Mouse (Mus musculus) heart, postnatal 14 days (tissue): Measurements from ENCODE around the gene Hist1h1d. TPM values are rescaled to one million over a fixed set of nuclear protein-coding genes. Genes with fewer than 3 reads are reported as not detected.

Experiments used
- DNase-seq, 2 experiments: peaks; one replicate each; pipeline ENCODE4 v3.0.0; 2021 to 2022
- intact Hi-C: fragments of 180-260 bp; cut with DNase I; formaldehyde crosslinking; loops from one replicate; pipeline ENCODE4 v1.15.1; 2025
- long read RNA-seq, 2 experiments: library from polyadenylated mRNA; stranded (forward); transcript quantifications; one replicate each; pipeline ENCODE4 v2.0.0; 2021
- total RNA-seq, 2 experiments: library from RNA; stranded (reverse); gene quantifications; 2 replicates each; pipeline ENCODE4 v1.2.3; 2021

Gene Hist1h1d
- total RNA-seq, result 10 to 100 TPM in 1 of 2 experiments, 1 to 10 TPM in 1; 5.2 to 11.7 TPM
- long read RNA-seq, experiment 1, result 0 reads
- long read RNA-seq, experiment 2, result 0 reads

- DNase-seq, result no peak
- intact Hi-C loops, result no loop called here
Measured at GRCm38 (mm10) chr13:23552962-23553361, at the start of gene Hist1h1d. TSS of gene Hist1h1d (plus strand) at chr13:23553262.

DNA sequence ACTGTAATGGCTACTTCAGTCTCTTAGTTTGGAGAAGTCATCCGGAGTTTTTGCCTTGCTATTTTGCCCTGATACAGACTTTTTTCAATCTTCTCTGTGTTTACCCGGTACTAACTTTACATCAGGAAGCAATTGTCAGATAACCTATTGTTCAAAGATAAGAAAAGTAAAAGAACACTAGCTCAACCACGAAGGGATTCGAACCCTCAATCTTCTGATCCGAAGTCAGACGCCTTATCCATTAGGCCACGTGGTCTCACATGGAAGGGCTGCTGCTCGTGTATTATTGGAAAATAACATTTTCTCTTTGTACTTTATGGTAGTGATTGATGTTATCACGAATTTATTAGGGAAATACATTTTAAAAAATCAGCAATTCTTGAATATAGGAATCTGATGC, 49.3 kb upstream of the Hist1h1d start:
- DNase-seq, result peak in 1 of 2 experiments; percentile 58
- intact Hi-C loops, result no loop called here

GRCm38 (mm10) chr13:23505662-23506345, 47.3 kb upstream of the Hist1h1d start:
- intact Hi-C loops, result no loop called here
- DNase-seq, result no peak

DNA sequence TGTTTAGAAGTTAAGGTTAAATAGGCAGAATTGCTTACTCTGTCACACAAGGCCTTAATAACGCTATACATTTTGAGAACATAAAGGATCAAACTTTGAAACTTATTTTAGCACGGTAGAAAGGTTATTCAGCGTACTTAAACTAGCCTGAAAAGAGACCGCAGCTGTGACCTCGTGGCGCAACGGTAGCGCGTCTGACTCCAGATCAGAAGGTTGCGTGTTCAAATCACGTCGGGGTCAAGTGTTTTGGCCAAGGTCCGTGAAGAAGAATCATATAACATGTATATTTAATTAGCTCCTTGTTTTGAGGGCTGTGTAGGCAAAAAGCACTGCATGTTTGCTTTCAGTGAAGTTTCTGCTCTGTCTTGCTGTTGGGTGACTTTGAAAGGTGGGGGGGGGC, 46.7 kb upstream of the Hist1h1d start:
- intact Hi-C loops, result no loop called here
- DNase-seq, result no peak

GRCm38 (mm10) chr13:23506819-23507515, 46.1 kb upstream of the Hist1h1d start:
- intact Hi-C loops, result no loop called here
- DNase-seq, result no peak

GRCm38 (mm10) chr13:23510127-23510526, 42.9 kb upstream of the Hist1h1d start:
- intact Hi-C loops, result no loop called here
- no peak for DNase-seq

DNA sequence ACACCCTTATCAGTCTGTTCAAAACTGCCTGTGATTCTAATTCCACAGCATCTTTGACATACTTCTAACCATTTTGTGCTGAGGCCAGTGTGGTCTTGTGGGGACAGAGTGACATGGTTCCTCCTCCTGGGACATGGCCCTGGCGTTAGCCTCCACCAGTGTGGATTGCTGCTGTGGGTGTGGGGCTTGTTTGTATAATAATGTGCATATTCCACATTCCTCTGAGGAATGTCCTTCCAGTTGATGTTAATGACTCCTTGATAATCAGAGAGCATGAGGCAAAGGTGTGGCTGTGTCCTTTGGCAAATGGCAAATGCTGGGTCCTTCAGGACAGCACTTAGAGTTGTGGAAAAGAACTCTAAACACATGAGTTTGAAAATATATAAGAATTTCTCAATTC, 39.5 kb upstream of the Hist1h1d start:
- intact Hi-C loops, result no loop called here
- no peak for DNase-seq

- intact Hi-C loops, result loop anchor here (5.0 kb wide), 3 partner anchors 148 to 1573 kb away; partner anchors contain the start of gene Zfp322a
Measured at GRCm38 (mm10) chr13:23515281-23515680, 37.8 kb upstream of the Hist1h1d start.

GRCm38 (mm10) chr13:23515826-23516620, 37.0 kb upstream of the Hist1h1d start:
- intact Hi-C loops, result loop anchor here (2.0 to 5.0 kb wide), 4 partner anchors 63 to 1574 kb away; partner anchors contain the start of gene Zfp322a
- DNase-seq, result no peak

More at GRCm38 (mm10) chr13:23515281-23515680, 37.8 kb upstream of the Hist1h1d start:
- DNase-seq, result no peak

- intact Hi-C loops, result loop anchor here (2.0 to 5.0 kb wide), 4 partner anchors 64 to 1575 kb away; partner anchors contain the start of gene Zfp322a
Measured at GRCm38 (mm10) chr13:23516822-23517602, 36.0 kb upstream of the Hist1h1d start.

DNA sequence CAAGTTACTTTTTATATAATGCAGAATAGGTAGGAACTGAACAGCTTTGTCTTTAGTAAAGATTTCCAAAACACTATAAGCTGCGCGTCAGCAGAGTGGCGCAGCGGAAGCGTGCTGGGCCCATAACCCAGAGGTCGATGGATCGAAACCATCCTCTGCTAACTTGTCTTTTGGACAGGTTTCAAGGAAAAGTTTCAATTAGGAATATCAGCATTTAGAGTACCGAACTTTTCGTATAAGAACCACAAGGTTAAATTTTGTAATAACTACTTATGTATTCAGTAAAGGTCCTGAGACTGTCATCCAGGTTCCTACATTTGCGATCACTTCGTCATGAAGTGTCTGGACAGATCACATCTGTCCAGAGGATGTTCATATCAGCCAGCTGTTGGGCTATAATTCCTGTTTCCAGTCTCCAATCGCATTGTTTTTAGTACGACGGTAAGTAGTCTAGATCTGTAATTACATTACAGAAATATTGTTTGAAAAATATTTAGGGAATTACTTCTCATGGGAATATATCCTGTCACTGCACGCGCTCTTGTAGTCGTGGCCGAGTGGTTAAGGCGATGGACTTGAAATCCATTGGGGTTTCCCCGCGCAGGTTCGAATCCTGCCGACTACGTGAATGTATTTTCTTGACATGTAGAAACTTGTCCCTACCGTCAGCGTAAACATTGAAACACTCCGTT, 35.3 kb upstream of the Hist1h1d start:
- intact Hi-C loops, result loop anchor here (2.0 to 5.0 kb wide), 6 partner anchors 65 to 1575 kb away; partner anchors contain the start of gene Zfp322a
- DNase-seq, result peak; percentile 86 to 88

More at GRCm38 (mm10) chr13:23516822-23517602, 36.0 kb upstream of the Hist1h1d start:
- peak; percentile 76 to 80 for DNase-seq

DNA sequence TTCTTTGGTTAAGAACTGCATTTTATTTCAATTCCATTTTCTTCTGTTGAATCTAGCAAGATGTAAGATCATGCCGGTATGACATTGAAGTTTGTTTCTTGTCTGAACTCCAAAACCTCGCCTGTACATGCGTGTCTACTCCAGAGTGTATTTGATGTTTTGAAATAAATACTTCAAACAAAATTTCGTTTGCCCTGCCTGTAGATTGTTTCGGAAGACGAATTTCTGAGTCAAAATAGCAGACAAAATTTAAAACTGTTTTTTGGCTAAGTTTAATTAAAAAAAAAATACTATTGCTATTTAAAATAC, 34.8 kb upstream of the Hist1h1d start:
- intact Hi-C loops, result loop anchor here (2.0 to 5.0 kb wide), 5 partner anchors 71 to 1576 kb away; partner anchors contain the start of gene Zfp322a
- DNase-seq, result no peak

- peak; percentile 74 to 83 for DNase-seq
- intact Hi-C loops, result loop anchor here (2.0 to 5.0 kb wide), 5 partner anchors 72 to 1577 kb away; partner anchors contain the start of gene Zfp322a
Measured at GRCm38 (mm10) chr13:23518885-23519284, 34.2 kb upstream of the Hist1h1d start.

DNA sequence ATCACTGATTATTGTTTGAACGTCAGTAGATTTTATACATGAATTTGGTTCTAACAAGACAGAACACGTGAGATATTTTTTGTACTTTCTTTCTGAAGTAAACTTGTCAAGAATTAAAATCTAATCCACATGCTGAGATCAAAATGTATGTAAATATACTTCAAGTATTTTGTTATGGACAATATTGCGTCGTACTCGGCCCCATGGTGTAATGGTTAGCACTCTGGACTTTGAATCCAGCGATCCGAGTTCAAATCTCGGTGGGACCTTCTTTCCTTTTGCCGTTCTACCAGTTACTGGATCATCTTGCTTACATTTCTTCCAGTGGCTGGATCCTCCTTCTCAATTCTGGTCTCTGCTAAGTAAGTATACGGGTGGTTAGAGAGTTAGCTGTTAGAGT, 33.6 kb upstream of the Hist1h1d start:
- intact Hi-C loops, result loop anchor here (2.0 to 5.0 kb wide), 5 partner anchors 73 to 1577 kb away; partner anchors contain the start of gene Zfp322a
- DNase-seq, result peak; percentile 76 to 80

DNA sequence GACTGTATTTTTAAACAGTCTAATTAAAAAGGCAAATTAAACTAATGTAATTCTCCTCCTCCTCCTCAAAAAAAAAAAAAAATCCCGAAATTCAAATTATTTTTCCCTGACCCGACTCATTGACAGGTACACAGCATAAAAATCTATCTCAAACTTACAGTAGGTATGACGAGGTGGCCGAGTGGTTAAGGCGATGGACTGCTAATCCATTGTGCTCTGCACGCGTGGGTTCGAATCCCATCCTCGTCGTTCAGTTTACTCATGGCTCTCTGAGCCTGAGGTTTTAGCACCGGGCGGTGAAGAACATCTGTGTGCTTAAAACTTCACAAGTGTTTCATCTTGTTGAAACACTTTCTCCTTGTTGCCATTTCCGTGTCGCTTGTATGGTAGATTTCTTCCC, 31.4 kb upstream of the Hist1h1d start:
- intact Hi-C loops, result loop anchor here (10.0 kb wide), 1 partner anchor 1807 kb away; the partner anchor contains the start of genes Hist1h2ai, Hist1h2bl and Hist1h3h
- peak; percentile 75 to 79 for DNase-seq

DNA sequence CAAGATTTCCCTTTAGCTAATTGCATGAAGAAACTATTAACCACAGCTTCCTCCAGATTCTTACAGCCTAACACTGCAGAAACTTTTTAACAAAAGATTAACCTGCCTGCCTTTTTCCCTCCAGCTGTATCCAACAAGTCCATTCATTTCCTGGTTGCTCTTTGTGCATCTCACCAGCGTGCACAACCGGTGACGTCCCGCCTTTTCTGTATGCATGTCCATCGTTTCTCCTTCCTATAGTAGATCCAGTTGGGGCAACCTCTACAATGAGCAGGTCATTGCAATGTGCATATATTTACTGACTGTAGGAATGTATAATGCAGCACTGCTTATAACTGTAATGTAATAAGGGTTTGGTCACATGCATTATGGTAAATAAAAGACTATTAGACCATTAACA, 29.1 kb upstream of the Hist1h1d start:
- DNase-seq, result no peak
- intact Hi-C loops, result loop anchor here (2.0 to 10.0 kb wide), 2 partner anchors 93 to 1809 kb away; partner anchors contain the start of genes Hist1h2ai, Hist1h2bl and Hist1h3h

DNA sequence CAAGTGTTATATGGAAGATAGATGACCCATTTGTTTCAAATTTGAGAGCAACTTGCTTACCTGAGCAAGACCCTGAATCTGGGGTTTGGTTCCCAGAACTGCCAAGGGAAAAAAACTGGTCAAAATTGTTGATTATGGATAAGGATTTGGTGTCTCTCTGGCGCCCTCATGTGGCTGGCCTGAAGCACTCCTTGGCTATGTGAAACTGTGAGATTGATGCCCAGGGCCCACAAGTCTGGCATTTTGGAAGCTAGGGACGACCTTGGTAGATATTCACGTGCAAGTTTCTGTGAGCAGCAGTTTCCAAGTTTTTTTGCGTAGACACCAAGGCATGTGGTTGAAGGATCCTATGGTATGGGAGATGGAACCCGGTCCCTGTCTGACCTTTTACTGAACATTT, 28.4 kb upstream of the Hist1h1d start:
- peak; percentile 82 to 85 for DNase-seq

GRCm38 (mm10) chr13:23525901-23526300, 27.2 kb upstream of the Hist1h1d start:
- intact Hi-C loops, result loop anchor here (2.0 to 10.0 kb wide), 2 partner anchors 95 to 1811 kb away; partner anchors contain the start of genes Hist1h2ai, Hist1h2bl and Hist1h3h
- no peak for DNase-seq

More for the DNA sequence above, 28.4 kb upstream of the Hist1h1d start:
- intact Hi-C loops, result loop anchor here (2.0 to 10.0 kb wide), 2 partner anchors 94 to 1810 kb away; partner anchors contain the start of genes Hist1h2ai, Hist1h2bl and Hist1h3h
